Mouse (Mus musculus) stomach, embryonic 15.5 days (tissue): ENCODE measurements around the gene Fads6. TPM values are rescaled to one million over a fixed set of nuclear protein-coding genes. Genes with fewer than 3 reads are reported as not detected.

Source experiments
- microRNA-seq: library from miRNA; unstranded; fragments of <30 nt; microRNA quantifications from one replicate; pipeline ENCODE4, GENCODE M21; 2016
- polyA plus RNA-seq: library from polyadenylated mRNA; unstranded; fragments of >200 nt; fragmentation: Nextera tagmentation; extraction: Ambion mirVana; gene quantifications from 2 replicates; pipeline ENCODE4 v1.2.1, GENCODE M21; 2015

Fads6 gene
- polyA plus RNA-seq, 1 experiment from 2014 or later = 2.0 TPM

Small RNAs within 50 kb of the gene (microRNA-seq; reads per million reads assigned to microRNA genes)
- gene Gm25837 = not detected

Other genes with a start within 250 kb of the Fads6 start
- gene Cd300ld3, start 249.3 kb downstream of the Fads6 start, polyA plus RNA-seq = not detected in 2 replicates
- 0.10 and 0.15 TPM in 2 replicates for gene Cd300e, start 235.5 kb downstream of the Fads6 start, polyA plus RNA-seq
- 2.6 and 3.1 TPM in 2 replicates for gene Rab37, start 206.2 kb downstream of the Fads6 start, polyA plus RNA-seq
- 2.1 and 2.6 TPM in 2 replicates for gene Cd300lf, start 163.7 kb downstream of the Fads6 start, polyA plus RNA-seq
- gene Slc9a3r1, start 134.3 kb downstream of the Fads6 start, polyA plus RNA-seq = 142 and 144 TPM in 2 replicates
- gene Tmem104, start 110.2 kb downstream of the Fads6 start, polyA plus RNA-seq = 9.3 and 11.5 TPM in 2 replicates
- 23.2 and 24.0 TPM in 2 replicates for gene Nat9, start 109.8 kb downstream of the Fads6 start, polyA plus RNA-seq
- 0.10 and 0.12 TPM in 2 replicates for gene Grin2c, start 30.4 kb downstream of the Fads6 start, polyA plus RNA-seq
- 16.6 and 17.8 TPM in 2 replicates for gene Fdxr, start 20.6 kb downstream of the Fads6 start, polyA plus RNA-seq
- gene Otop2, start 9.5 kb upstream of the Fads6 start, polyA plus RNA-seq = 0.46 and 0.90 TPM in 2 replicates
- 0.26 and 0.35 TPM in 2 replicates for gene Ush1g, start 24.4 kb upstream of the Fads6 start, polyA plus RNA-seq
- 2.4 and 2.7 TPM in 2 replicates for gene Otop3, start 37.1 kb upstream of the Fads6 start, polyA plus RNA-seq
- 32.9 and 41.0 TPM in 2 replicates for gene Hid1, start 70.1 kb upstream of the Fads6 start, polyA plus RNA-seq
- 10.0 and 10.5 TPM in 2 replicates for gene Cdr2l, start 84.3 kb upstream of the Fads6 start, polyA plus RNA-seq
- 184 and 196 TPM in 2 replicates for gene Mrpl58, start 106.1 kb upstream of the Fads6 start, polyA plus RNA-seq
- 824 and 904 TPM in 2 replicates for gene Atp5h, start 122.3 kb upstream of the Fads6 start, polyA plus RNA-seq
- gene Kctd2, start 122.5 kb upstream of the Fads6 start, polyA plus RNA-seq = 14.6 and 15.6 TPM in 2 replicates
- 0.23 and 0.35 TPM in 2 replicates for gene Trim80, start 142.9 kb upstream of the Fads6 start, polyA plus RNA-seq
- gene Slc16a5, start 164.8 kb upstream of the Fads6 start, polyA plus RNA-seq = 2.3 and 3.1 TPM in 2 replicates
- gene Armc7, start 178.0 kb upstream of the Fads6 start, polyA plus RNA-seq = 5.5 and 6.8 TPM in 2 replicates
- 115 and 123 TPM in 2 replicates for gene Nt5c, start 194.2 kb upstream of the Fads6 start, polyA plus RNA-seq
- 472 and 482 TPM in 2 replicates for gene Jpt1, start 216.7 kb upstream of the Fads6 start, polyA plus RNA-seq
- 838 and 874 TPM in 2 replicates for gene Sumo2, start 238.6 kb upstream of the Fads6 start, polyA plus RNA-seq